Mouse (Mus musculus) bone marrow, adult 2 months (tissue): ENCODE measurements around the gene Dmtf1.

Source experiments
- CTCF ChIP-seq: fragments of 200-500 bp; IDR thresholded peaks from 2 replicates; pipeline ENCODE4 v1.5.1; 2011; ENCODE audit warnings: low read length, control low read depth; ENCODE audit not compliant: control insufficient read depth, insufficient read depth
- POLR2A ChIP-seq: fragments of 200-500 bp; IDR thresholded peaks from 2 replicates; pipeline ENCODE4 v1.6.1; 2011; ENCODE audit warnings: low read depth, mild to moderate bottlenecking, control low read depth, low read length, borderline replicate concordance; ENCODE audit not compliant: control insufficient read depth

GRCm38 (mm10) chr5:9108490-9108889 lies 53.1 kb downstream of the Dmtf1 start:
- TF ChIP-seq CTCF (no peak), POLR2A (no peak)
